Mouse (Mus musculus) liver, embryonic 14.5 days (tissue): ENCODE measurements around the gene Zfp652.

Experiments used
- CTCF ChIP-seq: IDR thresholded peaks from 2 replicates; pipeline ENCODE4 v1.5.1; 2016; ENCODE audit warnings: antibody characterized with exemption, low read depth, control low read depth
- EP300 ChIP-seq: IDR thresholded peaks from 2 replicates; pipeline ENCODE4 v1.6.1; 2016; ENCODE audit warnings: antibody characterized with exemption, low read depth

DNA sequence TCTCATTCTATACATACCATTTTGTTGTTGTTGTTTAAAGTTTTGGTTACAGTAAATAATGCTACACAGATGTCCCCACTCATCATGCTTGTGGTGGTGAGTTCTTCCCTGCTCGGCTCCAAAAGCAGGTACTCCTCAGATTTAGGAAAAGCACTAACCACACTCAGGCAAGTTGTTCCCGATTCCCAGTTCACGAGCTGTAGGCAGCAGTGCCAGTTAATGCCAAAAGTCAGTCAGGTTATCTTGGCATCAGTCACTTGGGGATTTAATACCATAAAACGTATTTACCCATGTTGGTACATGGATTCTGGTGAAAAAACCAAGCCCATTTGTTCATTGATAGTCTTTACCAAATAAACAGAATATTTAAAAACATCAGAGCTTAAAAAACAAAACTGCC is 13.7 kb downstream of the Zfp652 start:
- TF ChIP-seq EP300 (no peak), CTCF (no peak)
